ENCODE assay signal across 9 mouse cellular contexts in the genomic region with DNA sequence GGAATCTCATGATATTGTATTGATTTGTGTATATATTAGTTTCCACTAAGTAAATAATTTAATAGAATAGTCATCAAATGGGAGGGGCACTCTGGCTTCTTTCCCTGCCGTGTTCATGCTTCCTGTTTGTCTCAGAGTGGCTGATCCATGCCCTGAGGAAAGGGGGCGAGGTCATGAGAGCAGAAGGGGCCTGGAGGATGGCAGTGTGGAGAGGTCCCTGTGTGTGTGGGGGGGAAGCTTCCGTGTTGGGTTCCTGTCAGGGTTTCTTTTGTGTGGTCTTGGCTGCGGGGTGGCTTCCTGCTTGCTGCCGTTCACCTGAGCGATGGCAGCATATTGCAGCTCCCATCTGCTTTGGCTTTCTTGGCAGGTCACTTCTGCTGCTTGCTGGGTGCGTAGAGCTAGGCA.
A peak's percentile ranks its signal among the peaks of the same experiment; 100 is the strongest.
DNase-seq lines count a peak whose midpoint lies in the region; ATAC-seq and TF ChIP-seq lines count a peak whose summit lies in the region.
"Had no signal": no experiment of that assay in that cellular context is flagged by ENCODE, and none has a peak within 500 bp of the region (broad histone marks: within the 10 kb centered on the region; RNA-seq: fewer than 3 reads in every experiment).

No protein-coding gene starts in this region.

- H3K27me3 ChIP-seq in forebrain, embryonic 12.5 days: no peaks in the 10 kb centered on the region
- no peaks in the 10 kb centered on the region for H3K27me3 ChIP-seq in forebrain, postnatal 0 days (ENCODE audit: insufficient read depth, low read length)
- no peaks in the 10 kb centered on the region for H3K27me3 ChIP-seq in neural tube, embryonic 13.5 days
- no peaks in the 10 kb centered on the region for H3K27me3 ChIP-seq in neural tube, embryonic 15.5 days (replicated peaks)

- WGBS in forebrain, embryonic 12.5 days: 80% methylated on average over 7 of the region's 7 CpGs
- whole genome bisulfite sequencing in forebrain, postnatal 0 days: 57% methylated on average over 7 of the region's 7 CpGs
- WGBS in neural tube, embryonic 13.5 days: 63% methylated on average over 7 of the region's 7 CpGs
- 65% methylated on average over 7 of the region's 7 CpGs for WGBS in neural tube, embryonic 15.5 days
- 31% methylated on average over 7 of the region's 7 CpGs for WGBS in lung, adult 2 months

- no peak overlapping the region for H3K4me2 ChIP-seq in forebrain, embryonic 12.5 days
- H3K4me2 ChIP-seq in forebrain, postnatal 0 days (ENCODE audit: low read depth): no peak overlapping the region
- no peak overlapping the region for H3K4me2 ChIP-seq in neural tube, embryonic 13.5 days
- no peak overlapping the region for H3K4me2 ChIP-seq in neural tube, embryonic 15.5 days
- H3K4me2 ChIP-seq: midbrain, embryonic 12.5 days had no signal

- H3K4me1 ChIP-seq in forebrain, embryonic 12.5 days: peaks cover 66% of the 10 kb centered on the region
- H3K4me1 ChIP-seq in forebrain, postnatal 0 days (ENCODE audit: insufficient read depth): peaks cover 22% of the 10 kb centered on the region
- peaks cover 75% of the 10 kb centered on the region for H3K4me1 ChIP-seq in neural tube, embryonic 13.5 days (replicated peaks)
- H3K4me1 ChIP-seq in neural tube, embryonic 15.5 days: peaks cover 69% of the 10 kb centered on the region
- peaks cover 40% of the 10 kb centered on the region for H3K4me1 ChIP-seq in lung, adult 2 months (ENCODE audit: control insufficient read depth, insufficient read depth, low read length)

- no peak for DNase-seq in forebrain, postnatal 0 days
- peak; percentile 34 for DNase-seq in lung, adult 2 months
- DNase-seq in thymus, postnatal 4 days: peak; percentile 80
- no peak for DNase-seq in layer of hippocampus, adult 8-10 months (ENCODE audit: low spot score in 2 of 2)
- no peak for DNase-seq in spleen, adult 12 weeks (ENCODE audit: low spot score)

- H3K9me3 ChIP-seq in forebrain, embryonic 12.5 days: no peaks in the 10 kb centered on the region
- no peaks in the 10 kb centered on the region for H3K9me3 ChIP-seq in forebrain, postnatal 0 days (ENCODE audit: low read length)
- no peaks in the 10 kb centered on the region for H3K9me3 ChIP-seq in neural tube, embryonic 13.5 days
- no peaks in the 10 kb centered on the region for H3K9me3 ChIP-seq in neural tube, embryonic 15.5 days (replicated peaks)
- H3K9me3 ChIP-seq: midbrain, embryonic 12.5 days had no signal

- H3K4me3 ChIP-seq in forebrain, embryonic 12.5 days (replicated peaks): no peak overlapping the region
- H3K4me3 ChIP-seq in forebrain, postnatal 0 days (ENCODE audit: low read depth, low read length): no peak overlapping the region
- no peak overlapping the region for H3K4me3 ChIP-seq in neural tube, embryonic 13.5 days
- H3K4me3 ChIP-seq in neural tube, embryonic 15.5 days (replicated peaks): no peak overlapping the region
- H3K4me3 ChIP-seq in lung, adult 2 months (replicated peaks; ENCODE audit: extremely low read depth, low read depth, low read length): no peak overlapping the region
- H3K4me3 ChIP-seq: midbrain, embryonic 12.5 days had no signal

- H3K36me3 ChIP-seq in forebrain, embryonic 12.5 days (replicated peaks): no peaks in the 10 kb centered on the region
- H3K36me3 ChIP-seq in forebrain, postnatal 0 days (ENCODE audit: insufficient read depth): no peaks in the 10 kb centered on the region
- no peaks in the 10 kb centered on the region for H3K36me3 ChIP-seq in neural tube, embryonic 13.5 days
- H3K36me3 ChIP-seq in neural tube, embryonic 15.5 days: no peaks in the 10 kb centered on the region
- H3K36me3 ChIP-seq: midbrain, embryonic 12.5 days had no signal

- ATAC-seq in forebrain, embryonic 12.5 days (ENCODE audit: low FRiP score): no peak
- ATAC-seq in forebrain, postnatal 0 days: no peak
- no peak for ATAC-seq in neural tube, embryonic 13.5 days (ENCODE audit: low read depth)
- ATAC-seq in neural tube, embryonic 15.5 days (ENCODE audit: low FRiP score): no peak

- H3K27ac ChIP-seq in forebrain, embryonic 12.5 days: 0 out of 2 replicates have a peak overlapping the region, but pooled peaks have one; percentile 19
- H3K27ac ChIP-seq in forebrain, postnatal 0 days (ENCODE audit: low read depth, low read length): no peak overlapping the region
- 0 out of 2 replicates have a peak overlapping the region, but pooled peaks have one; percentile 13 for H3K27ac ChIP-seq in neural tube, embryonic 13.5 days (replicated peaks)
- no peak overlapping the region for H3K27ac ChIP-seq in neural tube, embryonic 15.5 days (replicated peaks)
- H3K27ac ChIP-seq: midbrain, embryonic 12.5 days had no signal

- TF ChIP-seq POLR2A in lung, adult 2 months (IDR thresholded peaks at IDR 0.05; ENCODE audit: borderline replicate concordance, extremely low read depth, low read depth, low read length): no peak

- TF ChIP-seq CTCF in forebrain, postnatal 0 days (IDR thresholded peaks at IDR 0.05; ENCODE audit: low read depth): no peak
- TF ChIP-seq CTCF in lung, adult 2 months (IDR thresholded peaks at IDR 0.05; ENCODE audit: insufficient read depth, low read length): no peak

- H3K9ac ChIP-seq in forebrain, embryonic 12.5 days: no peak overlapping the region
- H3K9ac ChIP-seq in forebrain, postnatal 0 days: no peak overlapping the region
- H3K9ac ChIP-seq in neural tube, embryonic 13.5 days: no peak overlapping the region
- no peak overlapping the region for H3K9ac ChIP-seq in neural tube, embryonic 15.5 days (replicated peaks)
- H3K9ac ChIP-seq: midbrain, embryonic 12.5 days had no signal

Comparison
In these comparisons a context has a peak if more than half of its experiments do, and no peak if none do; other contexts are left out.
1. H3K27ac ChIP-seq: peak in forebrain, embryonic 12.5 days (single experiment) and neural tube, embryonic 13.5 days (single experiment); none in forebrain, postnatal 0 days (single experiment) and neural tube, embryonic 15.5 days (single experiment).
2. DNase-seq: peak in lung, adult 2 months (single experiment) and thymus, postnatal 4 days (single experiment); none in forebrain, postnatal 0 days (single experiment), layer of hippocampus, adult 8-10 months (0 of 2) and spleen, adult 12 weeks (single experiment).